20 mouse cellular contexts compared by ENCODE assay signal in genomic region chr10:75851076-75851475, GRCm38 (mm10). TPM values are rescaled to one million over a fixed set of nuclear protein-coding genes. Genes with fewer than 3 reads are reported as not detected.
DNase-seq lines count a peak whose midpoint lies in the region; ATAC-seq lines count a peak whose summit lies in the region.
"Had no signal": no experiment of that assay in that cellular context is flagged by ENCODE, and none has a peak within 500 bp of the region (broad histone marks: within the 10 kb centered on the region; RNA-seq: fewer than 3 reads in every experiment).

No protein-coding gene starts in this region.

- H3K9me3 ChIP-seq in intestine, embryonic 14.5 days (ENCODE audit: control insufficient read depth, low read length) = no peaks in the 10 kb centered on the region
- H3K9me3 ChIP-seq in intestine, embryonic 15.5 days = no peaks in the 10 kb centered on the region
- no peaks in the 10 kb centered on the region; the same call in 1 of the 2 replicates for H3K9me3 ChIP-seq in neural tube, embryonic 13.5 days
- H3K9me3 ChIP-seq in liver, embryonic 12.5 days (replicated peaks) = no peaks in the 10 kb centered on the region
- H3K9me3 ChIP-seq: lung, embryonic 15.5 days had no signal

- no peaks in the 10 kb centered on the region for H3K36me3 ChIP-seq in intestine, embryonic 14.5 days (ENCODE audit: control insufficient read depth, insufficient read depth, low read length)
- no peaks in the 10 kb centered on the region for H3K36me3 ChIP-seq in intestine, embryonic 15.5 days
- no peaks in the 10 kb centered on the region for H3K36me3 ChIP-seq in neural tube, embryonic 13.5 days
- H3K36me3 ChIP-seq in liver, embryonic 12.5 days = no peaks in the 10 kb centered on the region
- H3K36me3 ChIP-seq: lung, embryonic 15.5 days had no signal

- H3K4me1 ChIP-seq in intestine, embryonic 14.5 days (replicated peaks; ENCODE audit: control insufficient read depth, insufficient read depth, low read length) = peaks cover 12% of the 10 kb centered on the region
- peaks cover 18% of the 10 kb centered on the region for H3K4me1 ChIP-seq in intestine, embryonic 15.5 days (replicated peaks)
- peaks cover 28% of the 10 kb centered on the region for H3K4me1 ChIP-seq in neural tube, embryonic 13.5 days (replicated peaks)
- peaks cover 24% of the 10 kb centered on the region for H3K4me1 ChIP-seq in liver, embryonic 12.5 days
- H3K4me1 ChIP-seq: lung, embryonic 15.5 days had no signal

- H3K4me2 ChIP-seq in intestine, embryonic 14.5 days (ENCODE audit: low read length) = peak overlapping the region; percentile 4; the same call in 1 of the 2 replicates
- H3K4me2 ChIP-seq in intestine, embryonic 15.5 days (replicated peaks) = no peak overlapping the region
- peak overlapping the region; percentile 7; the same call in 1 of the 2 replicates for H3K4me2 ChIP-seq in neural tube, embryonic 13.5 days
- H3K4me2 ChIP-seq in liver, embryonic 12.5 days = no peak overlapping the region
- H3K4me2 ChIP-seq: heart, embryonic 11.5 days; lung, embryonic 15.5 days had no signal

- peak; percentile 24 for DNase-seq in embryo, embryonic 11 days
- DNase-seq in embryo, embryonic 10.5 days (ENCODE audit: low spot score) = no peak
- no peak for DNase-seq in intestine, embryonic 14.5 days (ENCODE audit: low spot score)
- DNase-seq in R1 (ENCODE audit: low read depth, low spot score) = peak; percentile 50
- no peak for DNase-seq in right cerebral cortex, postnatal 10 days (ENCODE audit: low spot score in 2 of 2)
- DNase-seq: adrenal gland, adult 2 months; cerebellum, adult 11 months; cerebellum, postnatal 25 days; gastrocnemius, postnatal 14 days; heart, postnatal 36 days; kidney, adult 2 months; kidney, postnatal 25 days; right cerebral cortex, postnatal 4 days had no signal

- 12% methylated on average over 6 of the region's 6 CpGs for WGBS in intestine, embryonic 14.5 days
- 15% methylated on average over 6 of the region's 6 CpGs for WGBS in intestine, embryonic 15.5 days
- 3% methylated on average over 6 of the region's 6 CpGs for WGBS in neural tube, embryonic 13.5 days
- 21% methylated on average over 6 of the region's 6 CpGs for WGBS in liver, embryonic 12.5 days (ENCODE audit: insufficient replicate concordance)

- no peak overlapping the region for H3K4me3 ChIP-seq in intestine, embryonic 14.5 days (ENCODE audit: low read depth, low read length)
- no peak overlapping the region for H3K4me3 ChIP-seq in intestine, embryonic 15.5 days (replicated peaks)
- H3K4me3 ChIP-seq in neural tube, embryonic 13.5 days = no peak overlapping the region
- H3K4me3 ChIP-seq in liver, embryonic 12.5 days = no peak overlapping the region
- H3K4me3 ChIP-seq: lung, embryonic 15.5 days had no signal

- H3K9ac ChIP-seq in intestine, embryonic 14.5 days (ENCODE audit: low read length) = no peak overlapping the region
- no peak overlapping the region for H3K9ac ChIP-seq in intestine, embryonic 15.5 days
- H3K9ac ChIP-seq in neural tube, embryonic 13.5 days = no peak overlapping the region
- H3K9ac ChIP-seq in liver, embryonic 12.5 days = no peak overlapping the region
- H3K9ac ChIP-seq: lung, embryonic 15.5 days had no signal

- H3K27me3 ChIP-seq in intestine, embryonic 14.5 days (replicated peaks; ENCODE audit: control insufficient read depth, insufficient read depth, low read length) = no peaks in the 10 kb centered on the region
- no peaks in the 10 kb centered on the region for H3K27me3 ChIP-seq in intestine, embryonic 15.5 days (replicated peaks)
- H3K27me3 ChIP-seq in neural tube, embryonic 13.5 days = no peaks in the 10 kb centered on the region
- H3K27me3 ChIP-seq in liver, embryonic 12.5 days (replicated peaks) = peaks cover 28% of the 10 kb centered on the region; the same call in 1 of the 2 replicates
- H3K27me3 ChIP-seq: lung, embryonic 15.5 days; Patski had no signal

- H3K27ac ChIP-seq in intestine, embryonic 14.5 days (ENCODE audit: low read depth) = peak overlapping the region; percentile 33; the same call in 1 of the 2 replicates
- no peak overlapping the region for H3K27ac ChIP-seq in intestine, embryonic 15.5 days
- peak overlapping the region; percentile 38; the same call in 1 of the 2 replicates for H3K27ac ChIP-seq in neural tube, embryonic 13.5 days (replicated peaks)
- no peak overlapping the region for H3K27ac ChIP-seq in liver, embryonic 12.5 days
- H3K27ac ChIP-seq: lung, embryonic 15.5 days had no signal

- no peak for ATAC-seq in intestine, embryonic 14.5 days (replicated peaks; ENCODE audit: low FRiP score, low TSS enrichment, low read depth)
- ATAC-seq in intestine, embryonic 15.5 days = no peak
- no peak for ATAC-seq in neural tube, embryonic 13.5 days (ENCODE audit: low read depth)
- ATAC-seq in liver, embryonic 12.5 days = no peak
- ATAC-seq: Patski had no signal

RNA-seq across cellular contexts. Expression of gene Mif, which starts 9.0 kb away (rescaled TPM):
- 3,019 and 3,193 TPM in 2 replicates for polyA plus RNA-seq in intestine, embryonic 14.5 days (2014; fragmentation: Nextera tagmentation; extraction: Ambion mirVana)
- 2,230 and 2,305 TPM in 2 replicates for polyA plus RNA-seq in intestine, embryonic 15.5 days (2015; fragmentation: Nextera tagmentation; extraction: Ambion mirVana)
- 1,679 and 1,725 TPM in 2 replicates for polyA plus RNA-seq in neural tube, embryonic 13.5 days (2015; fragmentation: Nextera tagmentation; extraction: Ambion mirVana)
- polyA plus RNA-seq in liver, embryonic 12.5 days (2016; fragmentation: Nextera tagmentation; extraction: Ambion mirVana) = 1,383 and 1,459 TPM in 2 replicates

RNA-seq across cellular contexts. Expression of gene Gstt2, which starts 13.9 kb away (rescaled TPM):
- 39.6 and 41.3 TPM in 2 replicates for polyA plus RNA-seq in intestine, embryonic 14.5 days (2014; fragmentation: Nextera tagmentation; extraction: Ambion mirVana)
- polyA plus RNA-seq in intestine, embryonic 15.5 days (2015; fragmentation: Nextera tagmentation; extraction: Ambion mirVana) = 57.5 and 63.1 TPM in 2 replicates
- polyA plus RNA-seq in neural tube, embryonic 13.5 days (2015; fragmentation: Nextera tagmentation; extraction: Ambion mirVana) = 5.8 and 8.0 TPM in 2 replicates
- 32.8 and 33.9 TPM in 2 replicates for polyA plus RNA-seq in liver, embryonic 12.5 days (2016; fragmentation: Nextera tagmentation; extraction: Ambion mirVana)

RNA-seq across cellular contexts. Expression of gene Gstt4, which starts 28.7 kb away (rescaled TPM):
- not detected in 2 replicates for polyA plus RNA-seq in intestine, embryonic 14.5 days (2014; fragmentation: Nextera tagmentation; extraction: Ambion mirVana)
- not detected in 2 replicates for polyA plus RNA-seq in intestine, embryonic 15.5 days (2015; fragmentation: Nextera tagmentation; extraction: Ambion mirVana)
- polyA plus RNA-seq in neural tube, embryonic 13.5 days (2015; fragmentation: Nextera tagmentation; extraction: Ambion mirVana) = not detected in 2 replicates
- not detected in 2 replicates for polyA plus RNA-seq in liver, embryonic 12.5 days (2016; fragmentation: Nextera tagmentation; extraction: Ambion mirVana)
- polyA plus RNA-seq: adrenal gland, adult 2 months; heart, embryonic 11.5 days; liver, adult 2 months; lung, embryonic 15.5 days; Patski had no signal

RNA-seq across cellular contexts. Expression of gene Derl3, which starts 42.1 kb away (rescaled TPM):
- polyA plus RNA-seq in intestine, embryonic 14.5 days (2014; fragmentation: Nextera tagmentation; extraction: Ambion mirVana) = 2.2 and 2.6 TPM in 2 replicates
- polyA plus RNA-seq in intestine, embryonic 15.5 days (2015; fragmentation: Nextera tagmentation; extraction: Ambion mirVana) = 4.4 and 8.5 TPM in 2 replicates
- polyA plus RNA-seq in neural tube, embryonic 13.5 days (2015; fragmentation: Nextera tagmentation; extraction: Ambion mirVana) = 2.1 and 2.9 TPM in 2 replicates
- 1.4 and 2.5 TPM in 2 replicates for polyA plus RNA-seq in liver, embryonic 12.5 days (2016; fragmentation: Nextera tagmentation; extraction: Ambion mirVana)

RNA-seq across cellular contexts. Expression of gene Gstt1, which starts 52.7 kb away (rescaled TPM):
- 11.4 and 11.6 TPM in 2 replicates for polyA plus RNA-seq in intestine, embryonic 14.5 days (2014; fragmentation: Nextera tagmentation; extraction: Ambion mirVana)
- 15.0 and 16.6 TPM in 2 replicates for polyA plus RNA-seq in intestine, embryonic 15.5 days (2015; fragmentation: Nextera tagmentation; extraction: Ambion mirVana)
- 5.6 and 6.0 TPM in 2 replicates for polyA plus RNA-seq in neural tube, embryonic 13.5 days (2015; fragmentation: Nextera tagmentation; extraction: Ambion mirVana)
- 38.4 and 38.5 TPM in 2 replicates for polyA plus RNA-seq in liver, embryonic 12.5 days (2016; fragmentation: Nextera tagmentation; extraction: Ambion mirVana)

Comparison
In these comparisons a context has a peak if more than half of its experiments do, and no peak if none do; other contexts are left out.
1. DNase-seq: peak in embryo, embryonic 11 days (single experiment) and R1 (single experiment); none in embryo, embryonic 10.5 days (single experiment), intestine, embryonic 14.5 days (single experiment) and right cerebral cortex, postnatal 10 days (0 of 2).
2. H3K27ac ChIP-seq: peak in intestine, embryonic 14.5 days (single experiment) and neural tube, embryonic 13.5 days (single experiment); none in intestine, embryonic 15.5 days (single experiment) and liver, embryonic 12.5 days (single experiment).
3. H3K4me2 ChIP-seq: peak in intestine, embryonic 14.5 days (single experiment) and neural tube, embryonic 13.5 days (single experiment); none in intestine, embryonic 15.5 days (single experiment) and liver, embryonic 12.5 days (single experiment).